Mouse (Mus musculus): ENCODE measurements at regions not wholly inside any gene's neighbourhood (a gene's known extent, or its start where the extent isn't known, plus 50 kb on each side); places are given as distances from the start of the nearest gene placed in this dataset.

DNA sequence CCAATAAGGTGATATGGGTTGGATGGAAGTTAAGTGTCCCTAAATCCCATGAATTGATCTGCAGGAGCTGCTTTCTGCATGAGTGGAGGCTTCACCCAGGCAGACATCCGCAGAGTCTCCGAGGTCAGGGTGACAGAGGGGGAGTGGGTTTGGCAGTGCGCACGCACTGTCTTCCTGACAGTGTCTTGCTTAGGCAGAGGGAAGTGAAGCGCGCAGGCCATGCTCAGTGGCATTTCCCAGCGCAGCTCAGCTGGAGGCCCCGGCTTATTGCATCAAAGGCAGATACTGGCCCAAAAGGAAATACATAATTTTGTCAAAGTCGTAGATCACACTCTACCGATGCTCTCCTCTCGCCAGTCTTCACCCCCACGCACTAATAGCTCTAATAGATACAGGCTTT lies 252.7 kb upstream of the Dnajc24 start:
- Histone ChIP-seq H3K27me3 (no peaks in the 10 kb centered on the region), H3K4me3 (no peak overlapping the region), H3K9ac (no peak overlapping the region), H3K4me1 (replicated peaks) (no peaks in the 10 kb centered on the region), H3K27ac (no peak overlapping the region), H3K4me2 (no peak overlapping the region), H3K9me3 (replicated peaks) (no peaks in the 10 kb centered on the region), H3K36me3 (no peaks in the 10 kb centered on the region)
- ATAC-seq (replicated peaks; ENCODE audit: insufficient number of reproducible peaks, insufficient read depth, low FRiP score, low read depth), result no peak
- 70% methylated on average over 12 of the region's 12 CpGs for WGBS

- H3K9ac ChIP-seq, result no peak overlapping the region
- H3K36me3 ChIP-seq, result no peaks in the 10 kb centered on the region
- 77% methylated on average over 4 of the region's 4 CpGs for WGBS
- no peak for ATAC-seq (replicated peaks; ENCODE audit: insufficient number of reproducible peaks, insufficient read depth, low FRiP score, low read depth)
- H3K4me1 ChIP-seq (replicated peaks), result no peaks in the 10 kb centered on the region
- H3K4me3 ChIP-seq, result no peak overlapping the region
- H3K27ac ChIP-seq, result no peak overlapping the region
- H3K9me3 ChIP-seq (replicated peaks), result no peaks in the 10 kb centered on the region
- H3K27me3 ChIP-seq, result no peaks in the 10 kb centered on the region
- no peak overlapping the region for H3K4me2 ChIP-seq
Measured at GRCm38 (mm10) chr2:106234358-106234757, 231.0 kb upstream of the Dnajc24 start.

DNA sequence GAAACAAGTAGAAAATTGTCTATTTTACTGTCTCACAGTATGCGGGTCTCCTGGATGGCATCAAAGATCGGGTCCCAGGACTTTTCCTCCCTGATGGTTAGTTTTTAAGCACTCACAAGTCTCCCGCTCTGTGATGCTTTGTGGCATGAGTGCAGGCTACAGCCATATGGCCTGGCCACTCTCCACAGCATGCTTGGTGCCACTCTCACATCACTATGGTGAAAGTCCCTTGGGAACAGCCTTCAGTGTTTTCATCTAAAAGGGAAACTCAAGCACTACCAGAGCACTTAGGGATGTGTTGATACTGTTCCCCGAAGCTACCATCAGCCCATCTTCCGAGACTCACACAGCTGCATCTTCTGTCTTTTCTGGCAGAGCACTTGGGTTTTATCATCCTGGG lies 227.8 kb upstream of the Dnajc24 start:
- H3K36me3 ChIP-seq, result no peaks in the 10 kb centered on the region
- no peak overlapping the region for H3K9ac ChIP-seq
- no peaks in the 10 kb centered on the region for H3K4me1 ChIP-seq (replicated peaks)
- no peak overlapping the region for H3K4me2 ChIP-seq
- no peak overlapping the region for H3K4me3 ChIP-seq
- no peak for ATAC-seq (replicated peaks; ENCODE audit: insufficient number of reproducible peaks, insufficient read depth, low FRiP score, low read depth)
- WGBS, result 76% methylated on average over 5 of the region's 5 CpGs
- no peaks in the 10 kb centered on the region for H3K27me3 ChIP-seq
- H3K9me3 ChIP-seq (replicated peaks), result no peaks in the 10 kb centered on the region
- no peak overlapping the region for H3K27ac ChIP-seq

DNA sequence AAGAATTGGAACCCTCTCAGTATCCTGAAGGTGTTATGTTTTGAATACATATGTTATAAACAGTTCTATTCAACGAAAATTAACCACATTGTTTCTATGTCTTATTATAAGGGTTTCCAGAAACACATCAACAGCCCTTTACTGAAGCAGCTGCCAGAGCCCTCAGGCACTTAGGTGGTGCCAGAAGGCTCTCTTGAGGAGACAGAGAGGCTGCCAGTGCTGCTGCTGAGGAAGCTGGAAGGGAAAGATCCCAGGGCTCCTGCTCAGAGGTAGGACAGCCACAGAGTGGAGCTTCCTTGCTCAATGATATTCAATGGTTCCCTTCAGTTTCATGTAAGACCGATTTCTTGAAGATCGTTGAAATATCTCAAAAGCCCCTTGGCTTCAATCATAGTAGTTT lies 226.7 kb upstream of the Dnajc24 start:
- no peaks in the 10 kb centered on the region for H3K9me3 ChIP-seq (replicated peaks)
- H3K36me3 ChIP-seq, result no peaks in the 10 kb centered on the region
- no peak overlapping the region for H3K4me2 ChIP-seq
- no peaks in the 10 kb centered on the region for H3K27me3 ChIP-seq
- no peak overlapping the region for H3K9ac ChIP-seq
- ATAC-seq (replicated peaks; ENCODE audit: insufficient number of reproducible peaks, insufficient read depth, low FRiP score, low read depth), result no peak
- H3K4me1 ChIP-seq (replicated peaks), result no peaks in the 10 kb centered on the region
- H3K27ac ChIP-seq, result no peak overlapping the region
- 77% methylated on average over 3 of the region's 3 CpGs for WGBS
- no peak overlapping the region for H3K4me3 ChIP-seq

DNA sequence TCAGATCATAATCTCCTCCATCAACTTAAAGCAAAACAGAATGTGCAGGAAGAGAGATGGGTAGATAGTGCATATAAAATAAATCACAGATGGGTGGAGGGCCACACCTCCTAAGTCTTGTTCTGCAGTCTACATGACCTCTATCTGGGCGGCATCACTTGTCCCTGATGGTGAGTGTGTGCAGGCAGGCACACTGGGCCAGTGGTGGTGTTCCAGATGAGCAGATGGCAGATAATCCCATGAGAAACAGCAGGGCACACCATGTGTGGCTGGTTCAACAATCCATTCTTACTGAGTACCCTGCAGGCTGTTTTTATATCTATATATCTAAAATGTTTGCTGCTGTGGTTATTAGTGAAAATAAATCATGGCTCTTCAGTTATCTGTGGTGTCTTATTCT lies 224.9 kb upstream of the Dnajc24 start:
- Histone ChIP-seq H3K27me3 (no peaks in the 10 kb centered on the region), H3K27ac (no peak overlapping the region), H3K9ac (no peak overlapping the region), H3K4me3 (no peak overlapping the region), H3K9me3 (replicated peaks) (no peaks in the 10 kb centered on the region), H3K36me3 (no peaks in the 10 kb centered on the region), H3K4me1 (replicated peaks) (no peaks in the 10 kb centered on the region), H3K4me2 (no peak overlapping the region)
- ATAC-seq (replicated peaks; ENCODE audit: insufficient number of reproducible peaks, insufficient read depth, low FRiP score, low read depth), result no peak
- 61% methylated on average over 1 of the region's 1 CpGs for WGBS

DNA sequence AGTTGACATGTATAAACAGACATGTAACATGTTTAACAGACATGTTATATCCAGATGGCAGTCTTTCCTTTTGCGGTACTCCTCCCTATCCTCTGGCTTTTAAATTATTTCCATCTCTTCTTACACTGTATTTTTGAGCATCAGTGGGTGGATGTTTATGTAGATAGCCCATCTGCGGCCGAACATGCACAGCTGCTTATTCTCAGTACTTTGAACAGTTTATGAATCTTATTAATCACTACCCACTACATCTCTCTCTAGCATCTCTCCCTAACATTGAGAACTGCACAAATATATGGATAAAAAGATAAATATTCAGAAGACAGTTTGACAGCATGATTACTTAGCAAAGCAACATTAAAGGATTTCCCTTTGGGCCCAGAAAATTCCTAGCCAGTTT lies 212.8 kb upstream of the Dnajc24 start:
- ATAC-seq (replicated peaks; ENCODE audit: insufficient number of reproducible peaks, insufficient read depth, low FRiP score, low read depth), result no peak
- Histone ChIP-seq H3K27me3 (no peaks in the 10 kb centered on the region), H3K4me3 (no peak overlapping the region), H3K9ac (no peak overlapping the region), H3K4me2 (no peak overlapping the region), H3K4me1 (replicated peaks) (no peaks in the 10 kb centered on the region), H3K9me3 (replicated peaks) (no peaks in the 10 kb centered on the region), H3K36me3 (no peaks in the 10 kb centered on the region), H3K27ac (no peak overlapping the region)
- WGBS, result 82% methylated on average over 3 of the region's 3 CpGs

DNA sequence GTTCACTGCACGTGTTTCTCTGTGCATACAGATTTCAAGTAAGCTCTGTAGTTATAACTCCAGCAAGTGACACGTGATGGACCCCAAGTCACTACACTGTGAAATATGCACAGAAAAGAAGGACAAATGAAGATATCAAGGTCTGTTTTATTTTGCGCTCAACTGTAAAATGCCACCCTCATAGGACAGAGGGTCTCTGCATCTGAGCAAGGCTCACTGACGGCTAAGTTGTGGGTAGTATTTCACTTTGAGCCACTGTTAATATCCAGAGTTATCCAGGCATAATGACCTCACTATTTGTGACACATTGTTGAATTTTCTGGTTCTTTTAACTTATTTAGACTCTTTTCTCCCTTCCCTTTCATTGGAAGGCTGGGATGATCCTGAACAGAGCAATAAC lies 210.4 kb upstream of the Dnajc24 start:
- no peak overlapping the region for H3K9ac ChIP-seq
- no peaks in the 10 kb centered on the region for H3K4me1 ChIP-seq (replicated peaks)
- no peaks in the 10 kb centered on the region for H3K27me3 ChIP-seq
- WGBS, result 78% methylated on average over 4 of the region's 4 CpGs
- no peak overlapping the region for H3K4me2 ChIP-seq
- H3K9me3 ChIP-seq (replicated peaks), result no peaks in the 10 kb centered on the region
- no peak overlapping the region for H3K4me3 ChIP-seq
- no peaks in the 10 kb centered on the region for H3K36me3 ChIP-seq
- ATAC-seq (replicated peaks; ENCODE audit: insufficient number of reproducible peaks, insufficient read depth, low FRiP score, low read depth), result no peak
- no peak overlapping the region for H3K27ac ChIP-seq

DNA sequence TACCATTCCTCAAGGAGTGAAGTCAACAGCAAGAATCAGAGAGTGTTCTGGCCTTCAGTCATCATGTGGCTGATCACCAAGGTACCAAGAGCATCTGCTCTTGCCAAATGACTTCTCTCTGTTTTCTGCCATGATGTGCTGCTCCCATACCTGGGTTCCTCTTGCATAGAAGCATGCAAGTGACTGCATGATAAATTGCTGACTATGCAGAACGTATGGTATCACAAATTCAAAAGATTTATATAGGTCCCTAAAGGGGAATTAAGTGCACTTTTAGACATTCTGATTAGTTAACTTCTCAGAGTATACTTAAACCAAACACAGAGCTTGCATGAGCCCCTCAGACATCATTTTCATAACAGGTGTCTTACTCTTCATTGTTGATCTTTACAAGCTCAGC lies 207.4 kb upstream of the Dnajc24 start:
- H3K9ac ChIP-seq, result no peak overlapping the region
- H3K4me1 ChIP-seq (replicated peaks), result no peaks in the 10 kb centered on the region
- no peaks in the 10 kb centered on the region for H3K27me3 ChIP-seq
- no peaks in the 10 kb centered on the region for H3K9me3 ChIP-seq (replicated peaks)
- H3K36me3 ChIP-seq, result no peaks in the 10 kb centered on the region
- no peak overlapping the region for H3K4me3 ChIP-seq
- 70% methylated on average over 1 of the region's 1 CpGs for WGBS
- no peak overlapping the region for H3K4me2 ChIP-seq
- no peak for ATAC-seq (replicated peaks; ENCODE audit: insufficient number of reproducible peaks, insufficient read depth, low FRiP score, low read depth)
- no peak overlapping the region for H3K27ac ChIP-seq

GRCm38 (mm10) chr2:106208767-106209250 lies 205.5 kb upstream of the Dnajc24 start:
- no peak overlapping the region for H3K27ac ChIP-seq
- H3K4me1 ChIP-seq (replicated peaks), result no peaks in the 10 kb centered on the region
- H3K9me3 ChIP-seq (replicated peaks), result no peaks in the 10 kb centered on the region
- H3K9ac ChIP-seq, result no peak overlapping the region
- no peak overlapping the region for H3K4me2 ChIP-seq
- no peaks in the 10 kb centered on the region for H3K36me3 ChIP-seq
- no peaks in the 10 kb centered on the region for H3K27me3 ChIP-seq
- ATAC-seq (replicated peaks; ENCODE audit: insufficient number of reproducible peaks, insufficient read depth, low FRiP score, low read depth), result no peak
- no peak overlapping the region for H3K4me3 ChIP-seq
- 57% methylated on average over 4 of the region's 4 CpGs for WGBS

DNA sequence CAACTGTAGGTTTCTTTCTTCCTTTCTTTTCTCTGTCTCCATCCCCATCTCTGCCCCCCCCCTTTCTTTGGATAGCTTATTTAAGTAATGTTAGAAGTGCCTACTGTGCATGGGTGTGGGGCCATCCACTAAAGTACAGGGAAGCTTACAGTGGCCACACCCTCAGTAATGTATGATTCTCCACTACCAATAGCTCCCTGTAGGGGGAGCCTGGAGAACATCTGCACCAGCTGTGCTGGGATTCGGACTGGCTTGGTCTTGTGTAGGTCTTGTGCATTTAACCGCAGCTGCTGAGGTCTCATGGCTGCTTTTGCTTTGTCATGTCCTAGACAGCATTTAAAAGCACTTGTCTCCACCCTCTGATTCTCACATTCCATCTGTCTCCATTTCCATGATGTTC lies 196.8 kb upstream of the Dnajc24 start:
- Histone ChIP-seq H3K4me2 (no peak overlapping the region), H3K27ac (no peak overlapping the region), H3K9me3 (replicated peaks) (peaks cover 3% of the 10 kb centered on the region; the same call in 1 of the 2 replicates), H3K9ac (no peak overlapping the region), H3K27me3 (peaks cover 14% of the 10 kb centered on the region), H3K4me3 (no peak overlapping the region), H3K4me1 (replicated peaks) (no peaks in the 10 kb centered on the region), H3K36me3 (no peaks in the 10 kb centered on the region)
- ATAC-seq (replicated peaks; ENCODE audit: insufficient number of reproducible peaks, insufficient read depth, low FRiP score, low read depth), result no peak
- 89% methylated on average over 2 of the region's 2 CpGs for WGBS

- H3K4me3 ChIP-seq, result no peak overlapping the region
Measured at GRCm38 (mm10) chr2:106195170-106195569, 191.8 kb upstream of the Dnajc24 start.

GRCm38 (mm10) chr2:106194369-106195023 lies 191.1 kb upstream of the Dnajc24 start:
- peaks cover 26% of the 10 kb centered on the region for H3K27me3 ChIP-seq
- H3K36me3 ChIP-seq, result no peaks in the 10 kb centered on the region
- peak overlapping the region; percentile 38 for H3K4me3 ChIP-seq
- no peaks in the 10 kb centered on the region for H3K9me3 ChIP-seq (replicated peaks)
- no peak for ATAC-seq (replicated peaks; ENCODE audit: insufficient number of reproducible peaks, insufficient read depth, low FRiP score, low read depth)
- peaks cover 8% of the 10 kb centered on the region for H3K4me1 ChIP-seq (replicated peaks)
- H3K27ac ChIP-seq, result no peak overlapping the region
- peak overlapping the region; percentile 77 for H3K4me2 ChIP-seq
- H3K9ac ChIP-seq, result peak overlapping the region; percentile 40
- WGBS, result 12% methylated on average over 14 of the region's 14 CpGs

More at GRCm38 (mm10) chr2:106195170-106195569, 191.8 kb upstream of the Dnajc24 start:
- peaks cover 26% of the 10 kb centered on the region for H3K27me3 ChIP-seq
- H3K4me2 ChIP-seq, result no peak overlapping the region
- H3K4me1 ChIP-seq (replicated peaks), result peaks cover 8% of the 10 kb centered on the region
- ATAC-seq (replicated peaks; ENCODE audit: insufficient number of reproducible peaks, insufficient read depth, low FRiP score, low read depth), result no peak
- H3K36me3 ChIP-seq, result no peaks in the 10 kb centered on the region
- H3K9me3 ChIP-seq (replicated peaks), result peaks cover 1% of the 10 kb centered on the region; the same call in 1 of the 2 replicates
- H3K9ac ChIP-seq, result no peak overlapping the region
- 18% methylated on average over 7 of the region's 7 CpGs for WGBS
- H3K27ac ChIP-seq, result no peak overlapping the region
